Mouse (Mus musculus) adrenal gland, postnatal 10 days (tissue): ENCODE results near the gene Mrpl11. TPM values are rescaled to one million over a fixed set of nuclear protein-coding genes. Genes with fewer than 3 reads are reported as not detected.
A peak's percentile ranks its signal among the peaks of the same experiment; 100 is the strongest.
"Not testable (repeated sequence)": the region's sequence is repeated elsewhere in the genome, so short reads cannot be mapped to it uniquely, and the experiment has no call there.

Experiments used
- DNase-seq: peaks from one replicate; pipeline ENCODE4 v3.0.0; 2021; ENCODE audit warnings: mixed read lengths
- long read RNA-seq, 2 experiments: library from polyadenylated mRNA; stranded (forward); transcript quantifications; one replicate each; pipeline ENCODE4 v2.0.0; 2021
- total RNA-seq, 2 experiments: library from RNA; stranded (reverse); gene quantifications; 2 replicates each; pipeline ENCODE4 v1.2.3; 2021

The Mrpl11 gene
- 10 to 100 TPM; 72.0 to 75.1 TPM for total RNA-seq
- long read RNA-seq, experiment 1, transcript Mrpl11-201 (5 exons, 3,045 nt) = major isoform, 75 of 86 reads
- long read RNA-seq, experiment 1, partial matches to known transcripts = 3 of 86 reads
- long read RNA-seq, experiment 1, other reads (novel, unspliced or antisense) = 6 of 86 reads
- long read RNA-seq, experiment 2, transcript Mrpl11-201 (5 exons, 3,045 nt) = major isoform, 48 of 51 reads
- long read RNA-seq, experiment 2, partial matches to known transcripts = 1 of 51 reads
- long read RNA-seq, experiment 2, other reads (novel, unspliced or antisense) = 0 of 51 reads

- DNase-seq = peak; percentile 90
Measured at GRCm38 (mm10) chr19:4961928-4962601, at the start of gene Mrpl11. Mrpl11 (plus strand) TSS chr19:4962147.

GRCm38 (mm10) chr19:4915924-4916603 lies 45.9 kb upstream of the Mrpl11 start:
- DNase-seq = peak; percentile 57

GRCm38 (mm10) chr19:4916827-4917226 lies 45.1 kb upstream of the Mrpl11 start:
- no peak for DNase-seq

- DNase-seq = peak; percentile 23
Measured at GRCm38 (mm10) chr19:4919652-4920051, 42.3 kb upstream of the Mrpl11 start.

- no peak for DNase-seq
Measured at GRCm38 (mm10) chr19:4925121-4925860, 36.7 kb upstream of the Mrpl11 start.

GRCm38 (mm10) chr19:4927904-4928531 lies 33.9 kb upstream of the Mrpl11 start, which contains the start of gene Dpp3:
Dpp3 (minus strand) TSS chr19:4928287.
- DNase-seq = peak; percentile 99

GRCm38 (mm10) chr19:4928781-4929180 lies 33.2 kb upstream of the Mrpl11 start:
- peak; percentile 68 for DNase-seq

- DNase-seq = no peak
Measured at GRCm38 (mm10) chr19:4936896-4937295, 25.1 kb upstream of the Mrpl11 start.

GRCm38 (mm10) chr19:4937444-4938310 lies 24.3 kb upstream of the Mrpl11 start:
- no peak for DNase-seq

- peak; percentile 95 for DNase-seq
Measured at GRCm38 (mm10) chr19:4942551-4943252, 19.2 kb upstream of the Mrpl11 start, which contains the start of gene Peli3. Peli3 (minus strand) TSS chr19:4943127.

- no peak for DNase-seq
Measured at GRCm38 (mm10) chr19:4943253-4943588, 18.7 kb upstream of the Mrpl11 start.

GRCm38 (mm10) chr19:4945540-4945939 lies 16.4 kb upstream of the Mrpl11 start:
- no peak for DNase-seq

- not testable (repeated sequence) for DNase-seq
Measured at GRCm38 (mm10) chr19:4948641-4949040, 13.3 kb upstream of the Mrpl11 start.

- DNase-seq = no peak
Measured at GRCm38 (mm10) chr19:4968236-4968635, 6.3 kb downstream of the Mrpl11 start.

- DNase-seq = peak; percentile 60
Measured at GRCm38 (mm10) chr19:4981767-4982166, 19.8 kb downstream of the Mrpl11 start.

GRCm38 (mm10) chr19:4989013-4989412 lies 27.1 kb downstream of the Mrpl11 start:
- DNase-seq = peak; percentile 97

GRCm38 (mm10) chr19:4989434-4990255 lies 27.7 kb downstream of the Mrpl11 start:
- DNase-seq = no peak

- no peak for DNase-seq
Measured at GRCm38 (mm10) chr19:4990256-4990625, 28.3 kb downstream of the Mrpl11 start, which contains the start of gene Npas4. Npas4 (minus strand) TSS chr19:4990316.

GRCm38 (mm10) chr19:4990716-4991115 lies 28.8 kb downstream of the Mrpl11 start:
- no peak for DNase-seq
